Mouse (Mus musculus) telencephalon, adult 2 months (tissue): ENCODE data around the gene Ctdnep1.
A peak's percentile ranks its signal among the peaks of the same experiment; 100 is the strongest.

Source experiments
- DNase-seq: peaks from one replicate; pipeline ENCODE4 v3.0.0-alpha.2; 2011; ENCODE audit warnings: low read depth, low spot score

The Ctdnep1 gene

GRCm38 (mm10) chr11:69981141-69981762 is at the start of gene Ctdnep1:
Gene Ctdnep1, plus strand, starts transcription at chr11:69981156.
- no peak for DNase-seq

GRCm38 (mm10) chr11:69931769-69932168 is 49.2 kb upstream of the Ctdnep1 start:
- no peak for DNase-seq

- DNase-seq = no peak
These were observed 48.7 kb upstream of the Ctdnep1 start for GRCm38 (mm10) chr11:69932254-69932653.

DNA sequence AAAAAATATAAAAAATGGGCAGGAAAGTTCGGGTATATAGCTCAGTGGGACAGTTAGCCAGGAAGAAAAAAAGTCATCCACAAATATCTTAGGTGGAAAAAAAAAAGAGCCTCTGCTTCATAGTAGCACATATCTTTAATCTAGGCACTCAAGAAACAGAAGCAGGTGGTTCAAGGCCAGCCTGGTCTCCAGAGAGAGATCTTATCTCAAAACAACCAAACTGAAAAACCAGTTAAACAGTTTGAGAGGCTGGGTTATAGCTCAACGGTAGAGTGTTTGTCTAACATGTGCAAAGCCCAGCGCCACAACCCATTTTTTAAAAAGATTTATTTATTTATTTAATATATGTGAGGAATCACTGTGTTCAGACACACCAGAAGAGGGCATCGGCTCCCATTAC is 47.9 kb upstream of the Ctdnep1 start:
- no peak for DNase-seq

- DNase-seq = no peak
These were observed 46.8 kb upstream of the Ctdnep1 start for GRCm38 (mm10) chr11:69934169-69934568.

DNA sequence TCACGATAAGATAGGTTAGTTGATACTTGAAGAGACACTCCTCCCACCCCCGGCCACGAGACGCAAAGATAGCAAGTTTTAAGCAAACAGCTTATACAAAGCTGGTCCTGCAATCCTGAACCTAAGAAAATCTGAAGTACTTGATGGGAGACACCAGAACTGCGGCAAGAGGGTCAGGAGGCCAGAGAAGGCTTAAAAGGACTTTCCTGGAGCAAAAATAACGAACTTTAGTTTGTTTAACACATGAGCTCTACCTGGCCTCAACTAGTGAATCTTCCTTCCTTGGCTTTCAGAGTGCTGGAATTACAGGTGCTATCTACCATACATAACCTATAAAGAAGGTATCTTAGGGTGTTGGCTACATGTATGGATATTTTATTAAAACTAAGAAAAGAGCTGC is 46.3 kb upstream of the Ctdnep1 start:
- DNase-seq = no peak

- peak; percentile 62 for DNase-seq
These were observed 45.6 kb upstream of the Ctdnep1 start, which contains the start of gene Ybx2 for GRCm38 (mm10) chr11:69935137-69935879. Gene Ybx2, plus strand, starts transcription at chr11:69935796.

DNA sequence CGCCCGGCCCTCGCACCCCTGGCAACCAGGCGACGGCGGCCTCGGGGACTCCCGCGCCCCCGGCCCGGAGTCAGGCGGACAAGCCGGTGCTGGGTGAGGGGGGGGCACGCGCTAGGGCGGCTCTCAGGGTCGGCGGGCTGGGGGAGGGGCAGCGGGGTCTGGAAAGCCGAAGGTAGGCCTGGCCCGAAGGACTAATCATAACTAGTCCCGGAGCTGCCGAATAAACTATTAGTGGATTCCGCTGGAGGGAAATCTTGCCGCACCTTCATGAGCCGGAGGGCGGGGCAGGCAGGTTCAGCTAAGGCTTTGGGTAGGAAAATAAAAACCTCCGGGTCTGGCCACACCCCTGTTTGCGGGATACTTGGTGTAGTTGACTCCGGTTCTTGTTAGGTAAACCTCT is 44.8 kb upstream of the Ctdnep1 start:
- no peak for DNase-seq

GRCm38 (mm10) chr11:69936714-69937347 is 44.1 kb upstream of the Ctdnep1 start:
- no peak for DNase-seq

DNA sequence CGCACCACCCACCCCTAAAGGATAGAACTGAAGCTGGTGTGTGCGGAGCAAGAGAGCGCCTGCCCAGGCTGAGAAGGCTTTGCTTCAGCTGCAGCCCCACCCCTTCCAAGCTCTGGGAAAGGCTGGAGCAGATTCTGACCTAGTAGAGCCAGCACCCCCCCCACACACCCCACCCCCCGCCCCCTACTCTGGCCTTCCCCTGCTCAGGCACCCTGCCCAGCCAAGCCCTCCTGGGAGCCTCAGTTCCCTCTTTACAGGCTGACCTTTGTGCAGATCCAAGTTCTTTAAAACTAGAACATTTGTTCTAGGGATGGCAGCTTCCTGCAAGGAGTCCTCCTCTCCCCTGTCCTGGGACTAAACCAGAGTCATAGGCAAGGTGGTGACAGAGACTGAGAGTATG is 43.6 kb upstream of the Ctdnep1 start:
- DNase-seq = no peak

- DNase-seq = no peak
These were observed 43.1 kb upstream of the Ctdnep1 start for GRCm38 (mm10) chr11:69937834-69938233.

DNA sequence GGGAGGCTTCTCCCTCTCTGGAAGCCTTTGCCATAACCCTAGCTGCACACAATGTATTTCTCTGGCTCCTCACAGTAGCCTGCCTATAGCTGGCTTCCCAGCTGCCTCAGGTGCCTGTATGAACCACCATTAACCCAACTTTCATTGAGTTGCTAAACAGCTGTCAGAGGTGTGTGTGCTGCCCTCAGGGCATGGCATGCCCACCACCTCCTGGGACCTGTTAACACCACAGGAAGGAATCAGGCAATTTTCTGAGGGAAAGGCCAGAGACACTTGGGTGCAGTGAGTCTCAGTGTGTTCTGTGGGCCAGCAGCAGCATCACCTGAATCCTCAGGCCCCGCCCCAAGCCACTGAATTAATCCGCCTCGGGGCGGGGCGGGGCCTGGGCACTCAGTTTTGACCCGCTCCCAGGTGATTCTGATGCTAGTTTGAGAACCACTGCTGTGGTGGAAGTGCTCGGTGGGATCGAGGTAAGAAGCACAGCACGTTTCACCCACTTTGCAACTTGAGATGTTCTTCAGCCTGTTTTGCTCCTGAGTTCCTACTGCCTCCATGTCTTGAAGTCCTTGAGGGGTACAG is 42.5 kb upstream of the Ctdnep1 start:
- no peak for DNase-seq

DNA sequence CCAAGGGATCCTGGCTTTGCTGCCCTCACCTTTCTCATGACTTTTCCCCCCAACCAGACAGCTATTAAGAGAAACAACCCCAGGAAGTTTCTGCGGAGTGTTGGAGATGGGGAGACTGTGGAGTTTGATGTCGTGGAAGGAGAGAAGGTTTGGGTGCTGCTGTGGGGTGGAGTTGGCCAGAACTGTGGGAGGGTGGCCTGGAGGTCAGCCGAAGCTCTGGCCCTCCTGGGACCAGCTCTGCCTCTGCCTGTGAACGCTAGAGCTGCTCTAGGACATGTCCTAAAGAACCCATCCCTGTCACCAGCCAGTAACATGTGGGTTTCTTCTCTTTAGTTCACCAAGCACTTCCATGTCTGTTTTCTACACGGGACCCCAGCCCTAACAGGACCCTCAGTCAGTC is 41.8 kb upstream of the Ctdnep1 start:
- no peak for DNase-seq

DNA sequence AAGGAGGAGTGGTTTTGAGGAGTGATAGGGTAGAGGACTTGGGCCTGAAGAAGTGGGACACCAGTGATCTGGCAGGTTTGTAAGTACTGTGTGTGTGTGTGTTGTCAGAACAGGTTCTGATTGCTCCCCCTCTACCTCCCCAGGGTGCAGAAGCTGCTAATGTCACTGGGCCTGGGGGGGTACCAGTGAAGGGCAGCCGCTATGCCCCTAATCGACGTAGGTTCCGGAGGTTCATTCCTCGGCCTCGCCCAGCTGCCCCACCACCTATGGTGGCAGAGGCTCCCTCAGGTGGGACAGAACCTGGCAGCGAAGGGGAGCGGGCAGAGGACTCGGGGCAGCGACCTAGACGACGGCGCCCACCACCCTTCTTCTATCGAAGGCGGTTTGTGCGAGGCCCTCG is 41.2 kb upstream of the Ctdnep1 start:
- no peak for DNase-seq

DNA sequence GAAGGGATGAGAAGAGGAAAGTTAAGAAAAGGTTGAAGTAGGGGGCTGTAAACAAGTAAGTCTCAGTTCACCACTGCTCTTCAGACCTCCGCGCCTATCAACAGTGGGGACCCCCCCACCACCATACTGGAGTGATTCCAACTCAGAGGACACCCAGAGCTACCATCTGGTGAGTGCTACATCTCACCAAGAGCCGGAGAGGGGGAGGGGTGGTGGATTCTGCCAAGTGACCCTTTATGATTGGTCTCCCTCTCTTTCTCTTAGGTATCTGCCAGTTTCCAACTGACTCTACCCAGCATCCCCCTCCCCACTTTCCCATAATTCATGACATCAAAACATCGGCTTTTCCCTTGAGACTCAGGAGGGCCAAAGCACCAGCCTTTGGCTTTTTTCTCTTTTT is 40.0 kb upstream of the Ctdnep1 start:
- no peak for DNase-seq

GRCm38 (mm10) chr11:69945216-69945615 is 35.7 kb upstream of the Ctdnep1 start:
- DNase-seq = no peak

DNA sequence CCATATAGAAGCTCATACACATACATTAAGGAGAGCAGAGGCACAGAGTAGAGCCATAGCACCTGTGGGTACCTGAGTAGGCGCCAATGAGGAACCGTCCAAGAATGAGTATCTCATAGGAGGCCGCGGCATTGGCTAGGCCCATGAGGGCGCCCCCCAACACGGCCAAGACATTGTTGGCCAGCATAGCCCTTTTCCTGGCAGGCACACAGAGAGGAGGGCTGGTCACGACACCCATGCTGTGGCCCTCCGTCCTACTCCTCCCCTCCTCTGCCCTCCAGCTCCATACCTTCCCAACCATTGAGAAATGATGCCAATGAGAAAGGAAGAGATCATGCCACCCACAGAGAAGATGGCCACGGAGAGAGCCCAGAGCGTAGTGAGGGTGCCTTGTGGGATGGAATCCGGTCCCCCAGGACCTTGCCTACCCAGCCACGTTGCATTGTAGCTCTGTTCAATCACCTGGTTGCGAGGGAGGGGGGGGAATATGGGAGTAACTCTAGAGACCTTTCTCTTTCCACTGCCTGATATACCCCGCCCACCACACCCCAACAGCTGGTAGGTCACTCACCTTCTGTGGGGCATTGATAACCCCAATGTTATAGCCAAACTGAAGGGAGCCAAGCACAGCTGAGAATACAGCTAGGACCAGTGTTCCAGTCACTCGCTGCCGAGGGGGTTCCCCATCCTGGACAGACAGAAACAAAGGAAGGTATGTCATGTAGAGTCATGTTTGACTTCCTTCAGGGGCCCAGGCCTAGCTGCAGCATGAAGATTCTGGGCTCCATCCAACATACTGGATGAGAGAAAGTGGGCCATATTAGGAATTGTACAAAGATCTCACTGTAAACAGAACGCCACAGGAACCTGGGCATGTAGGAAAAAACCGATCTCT is 34.7 kb upstream of the Ctdnep1 start:
- DNase-seq = no peak

GRCm38 (mm10) chr11:69947337-69948065 is 33.5 kb upstream of the Ctdnep1 start:
- no peak for DNase-seq

GRCm38 (mm10) chr11:69948066-69948762 is 32.7 kb upstream of the Ctdnep1 start, which contains the start of gene Slc2a4:
Gene Slc2a4, minus strand, starts transcription at chr11:69948188.
- DNase-seq = no peak

DNA sequence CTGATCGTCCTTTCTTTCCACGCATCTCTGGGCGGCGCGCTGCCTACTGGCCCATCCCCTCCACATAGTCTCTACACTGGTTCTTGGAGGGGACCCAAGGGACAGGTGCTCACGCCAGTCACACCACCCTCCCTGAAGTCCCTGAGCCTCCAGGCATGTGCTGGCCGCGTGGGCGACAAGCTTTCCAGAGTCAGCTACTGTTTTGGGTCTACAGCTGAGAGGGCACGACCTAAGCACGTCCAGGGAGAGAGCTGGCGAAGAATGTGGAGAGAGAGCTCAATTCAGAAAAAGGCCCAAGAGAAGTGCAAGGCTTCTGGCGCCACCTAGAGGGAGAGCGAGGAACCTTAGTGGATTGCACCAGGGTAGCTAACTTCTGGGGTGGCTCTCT is 32.2 kb upstream of the Ctdnep1 start:
- no peak for DNase-seq
